Mouse (Mus musculus): ENCODE measurements around the gene Cacng3. TPM values are rescaled to one million over a fixed set of nuclear protein-coding genes. Genes with fewer than 3 reads are reported as not detected.

Gene Cacng3
- total RNA-seq, 2 experiments from 2014 or later: 0.14 to 0.34 TPM

DNA sequence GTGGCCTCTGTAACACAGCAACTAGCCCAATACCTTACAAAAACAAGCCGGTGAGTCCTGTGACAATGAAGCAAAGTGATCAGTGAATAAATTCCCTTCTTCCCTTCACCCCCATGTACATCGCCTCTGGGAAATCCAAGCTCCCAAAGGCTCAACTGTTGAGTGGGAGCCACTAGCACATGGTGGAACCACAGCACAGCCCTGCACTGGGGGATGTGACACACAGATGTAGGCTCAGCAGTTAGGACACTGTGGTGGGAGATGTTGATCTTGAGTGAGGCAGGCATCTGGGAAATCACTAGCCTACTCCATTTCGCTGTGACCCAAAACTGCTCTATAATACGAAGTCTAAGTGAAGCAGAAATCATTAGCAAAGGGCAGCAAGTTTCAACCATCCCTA is 48.2 kb downstream of the Cacng3 start:
- no peak for DNase-seq

DNA sequence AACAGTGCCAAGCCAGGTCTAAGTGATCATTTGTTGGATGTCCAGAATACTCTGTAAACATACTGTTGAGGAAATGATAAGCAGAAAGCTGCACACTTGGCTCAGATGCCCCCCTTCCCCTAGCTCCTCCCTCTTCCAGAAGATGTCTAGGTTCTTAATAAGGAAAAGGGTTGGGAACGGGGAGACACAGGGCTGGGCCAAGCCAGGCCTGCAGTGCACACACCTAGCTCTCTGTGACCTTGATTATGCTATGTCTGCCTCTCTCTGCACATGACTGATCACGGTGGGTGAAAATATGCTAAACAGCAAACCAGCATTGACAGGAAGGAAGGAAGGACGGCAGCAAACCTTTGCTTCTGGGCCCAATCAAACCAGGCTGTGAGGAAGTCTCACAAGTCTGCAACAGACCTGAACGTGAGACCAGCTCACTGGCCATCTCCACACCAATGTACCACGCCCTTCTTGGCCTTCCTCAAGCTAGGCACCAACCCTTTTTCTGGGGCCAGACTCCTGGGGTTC is 53.1 kb downstream of the Cacng3 start:
- DNase-seq: no peak

DNA sequence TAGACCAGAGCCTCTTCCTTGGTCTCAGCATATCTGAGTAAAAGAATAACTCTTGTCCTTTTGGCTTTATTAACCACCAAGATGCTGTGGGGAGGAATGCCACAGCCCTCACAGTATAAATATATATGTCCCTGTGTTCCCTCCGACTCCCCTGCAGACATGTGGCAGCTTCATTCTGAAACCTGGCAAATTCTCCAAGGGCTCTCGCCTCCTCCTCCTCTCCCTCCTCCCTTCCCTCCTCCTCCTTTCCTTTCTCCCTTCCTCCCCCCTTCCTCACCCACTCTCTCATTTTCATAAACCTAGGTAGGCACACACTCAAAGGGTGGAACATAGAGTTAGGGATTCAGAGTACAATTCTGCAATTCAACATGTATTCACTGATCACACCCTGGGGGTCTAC is 56.1 kb downstream of the Cacng3 start:
- no peak for DNase-seq

DNA sequence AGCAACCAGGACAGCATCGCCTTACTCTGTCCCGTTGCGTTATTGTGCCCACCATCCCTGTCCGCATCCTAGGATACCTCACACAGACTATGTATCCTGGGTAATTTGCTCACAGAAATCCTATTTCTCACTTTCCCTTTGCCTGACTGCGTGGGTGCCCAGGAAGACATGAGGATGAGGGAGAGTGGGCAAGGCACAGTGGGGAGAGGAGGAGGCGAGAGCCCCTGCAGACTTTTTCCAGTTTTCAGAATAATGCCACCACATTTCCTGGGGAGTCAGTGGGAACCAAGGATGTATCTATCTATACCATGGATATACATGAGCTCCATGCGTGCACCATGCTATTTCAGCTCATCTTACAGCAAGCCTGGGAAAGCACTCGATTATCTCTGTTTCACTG is 57.9 kb downstream of the Cacng3 start:
- DNase-seq: no peak

DNA sequence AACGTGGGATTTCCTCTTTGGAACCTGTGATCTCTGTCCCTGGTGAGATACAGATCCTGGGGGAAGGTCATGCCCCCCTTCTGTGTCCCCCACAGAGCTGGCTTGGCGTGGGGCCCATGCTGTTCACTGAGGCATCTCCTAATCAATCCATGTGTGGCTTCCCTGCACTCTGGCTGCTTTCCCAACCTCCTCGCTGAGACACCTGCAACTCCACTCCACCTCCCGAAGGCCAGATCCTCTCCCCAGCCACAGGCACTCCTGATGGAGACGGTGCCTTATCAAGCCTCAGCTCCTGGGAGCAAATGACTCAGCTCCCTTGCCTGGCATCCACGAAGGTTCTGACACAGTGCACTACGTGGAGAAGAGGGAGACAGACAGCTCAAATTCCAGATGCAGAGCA is 58.6 kb downstream of the Cacng3 start:
- peak; percentile 6 for DNase-seq

DNA sequence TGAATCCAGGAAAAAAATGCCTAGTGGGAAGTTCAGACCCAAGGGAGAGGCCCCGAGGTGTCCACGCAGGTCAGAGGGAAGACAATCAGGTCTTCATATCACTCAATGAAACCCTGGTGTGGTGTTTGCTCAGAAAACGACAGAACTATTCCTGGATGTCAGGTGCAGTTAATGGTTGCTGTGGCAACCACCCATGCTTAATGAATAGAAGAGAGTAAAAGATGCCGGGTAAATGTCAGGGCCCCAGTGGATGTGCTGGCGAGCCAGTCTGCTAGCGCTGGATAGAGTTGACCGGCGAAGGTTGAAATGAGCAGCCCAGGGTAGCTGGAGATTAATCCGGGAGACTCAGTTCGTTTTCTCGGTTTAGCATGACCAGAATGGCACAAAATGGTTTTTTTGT is 65.0 kb downstream of the Cacng3 start:
- no peak for DNase-seq

DNA sequence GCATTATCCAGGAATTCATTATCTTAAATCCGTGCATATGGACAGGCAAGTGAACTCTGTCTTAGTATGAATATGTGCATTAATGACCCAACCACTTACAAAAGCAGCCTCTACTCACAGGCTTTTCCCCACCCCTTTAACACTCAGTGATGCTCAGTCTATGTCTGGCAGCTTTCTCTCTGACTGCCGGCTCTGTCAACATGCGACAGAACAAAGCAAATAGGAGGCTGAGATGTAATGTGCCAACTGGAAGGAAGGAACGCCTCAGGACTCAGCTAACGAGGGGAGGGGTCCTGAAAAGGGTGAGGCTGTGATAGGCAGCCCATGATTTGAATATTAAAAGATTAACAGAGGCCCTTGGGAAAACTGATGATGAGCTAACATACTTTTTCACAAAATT is 68.2 kb downstream of the Cacng3 start:
- DNase-seq: no peak

DNA sequence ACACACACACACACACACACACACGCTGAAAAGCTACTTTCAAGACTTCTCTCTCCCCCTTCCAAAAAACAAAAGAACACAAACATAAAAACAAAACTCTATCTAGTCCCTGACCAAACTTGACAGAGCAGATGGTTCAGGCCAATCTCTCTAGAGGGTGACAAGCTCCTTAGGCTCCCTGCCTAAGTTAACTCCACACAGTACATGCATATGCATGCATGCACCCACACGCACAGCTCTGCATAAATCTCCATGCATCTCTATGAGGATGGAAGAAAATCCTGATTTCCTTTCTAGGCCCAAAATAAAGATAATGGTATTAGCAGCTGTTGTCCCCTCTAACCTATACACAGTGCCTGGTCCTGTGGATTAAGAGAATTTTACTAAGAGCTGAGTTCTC is 70.4 kb downstream of the Cacng3 start:
- DNase-seq: no peak

DNA sequence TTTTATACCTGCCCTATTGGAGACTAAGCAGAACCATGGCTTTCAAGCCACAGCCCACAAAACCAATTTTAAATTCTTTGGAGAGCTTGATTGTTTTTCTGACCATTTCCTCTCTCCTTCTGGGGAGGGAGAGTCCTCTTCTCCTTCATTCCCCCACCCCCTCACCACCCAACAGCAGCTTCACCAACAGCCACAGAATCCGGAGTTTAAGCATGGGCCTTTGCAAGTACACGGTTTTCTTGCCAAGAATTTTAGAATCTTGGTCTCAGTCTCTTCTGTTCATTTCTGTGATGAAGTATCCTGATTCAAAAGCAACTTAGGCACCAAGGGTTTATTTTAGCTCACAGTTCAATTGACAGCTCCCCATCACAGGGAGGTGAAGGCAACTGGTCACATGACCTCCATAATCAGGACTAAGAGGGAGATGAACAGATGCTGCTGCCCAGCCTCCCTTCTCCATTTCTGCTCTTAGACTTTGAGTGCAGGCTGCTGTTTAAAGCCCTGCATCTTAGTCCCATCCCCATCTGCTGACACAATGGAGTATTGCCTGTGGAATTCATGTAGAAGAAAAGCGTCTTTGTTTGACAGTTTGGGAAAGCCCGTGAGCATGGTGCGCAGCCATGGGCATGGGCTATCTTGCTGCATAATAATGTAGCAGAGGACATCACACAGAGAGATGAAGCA is 85.8 kb downstream of the Cacng3 start:
- DNase-seq: no peak

DNA sequence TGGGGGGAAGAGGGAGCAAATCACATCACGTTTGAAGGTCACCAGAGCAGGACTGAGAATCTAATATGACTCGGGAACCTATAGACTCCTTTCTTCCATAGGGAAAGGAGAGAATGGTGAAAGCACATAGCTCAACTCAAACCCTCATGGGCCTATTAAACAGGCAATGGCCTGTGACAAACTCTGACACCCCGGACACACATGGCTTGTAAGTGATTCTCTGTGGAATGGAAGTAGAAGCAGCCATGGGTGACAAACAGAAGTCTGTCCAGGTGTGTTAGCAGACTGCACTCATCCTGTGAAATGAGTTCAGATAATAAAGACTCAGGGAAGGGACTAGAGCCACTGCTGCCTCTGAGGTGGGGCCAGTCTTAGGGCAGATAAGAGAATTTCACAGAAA is 88.4 kb downstream of the Cacng3 start:
- no peak for DNase-seq

DNA sequence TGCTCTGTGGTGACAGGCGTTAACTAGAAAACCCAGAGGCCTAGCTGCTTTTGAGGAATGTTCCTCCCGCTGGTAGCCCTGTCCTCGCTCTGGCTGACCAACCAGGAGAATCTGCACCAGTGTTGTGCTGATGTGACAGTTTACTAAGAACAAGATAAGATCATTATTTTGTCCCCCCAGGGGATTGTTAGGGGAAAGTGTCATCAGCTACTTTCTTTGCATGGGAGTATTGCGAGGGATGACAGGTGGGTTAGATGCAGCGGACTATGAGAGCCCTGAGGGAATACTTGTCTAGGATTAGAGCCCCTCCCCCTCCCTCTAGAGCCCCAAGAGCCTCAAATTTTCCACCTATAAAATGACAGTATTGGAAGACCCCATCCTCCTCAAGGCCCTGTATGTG is 94.2 kb downstream of the Cacng3 start:
- DNase-seq: no peak

DNA sequence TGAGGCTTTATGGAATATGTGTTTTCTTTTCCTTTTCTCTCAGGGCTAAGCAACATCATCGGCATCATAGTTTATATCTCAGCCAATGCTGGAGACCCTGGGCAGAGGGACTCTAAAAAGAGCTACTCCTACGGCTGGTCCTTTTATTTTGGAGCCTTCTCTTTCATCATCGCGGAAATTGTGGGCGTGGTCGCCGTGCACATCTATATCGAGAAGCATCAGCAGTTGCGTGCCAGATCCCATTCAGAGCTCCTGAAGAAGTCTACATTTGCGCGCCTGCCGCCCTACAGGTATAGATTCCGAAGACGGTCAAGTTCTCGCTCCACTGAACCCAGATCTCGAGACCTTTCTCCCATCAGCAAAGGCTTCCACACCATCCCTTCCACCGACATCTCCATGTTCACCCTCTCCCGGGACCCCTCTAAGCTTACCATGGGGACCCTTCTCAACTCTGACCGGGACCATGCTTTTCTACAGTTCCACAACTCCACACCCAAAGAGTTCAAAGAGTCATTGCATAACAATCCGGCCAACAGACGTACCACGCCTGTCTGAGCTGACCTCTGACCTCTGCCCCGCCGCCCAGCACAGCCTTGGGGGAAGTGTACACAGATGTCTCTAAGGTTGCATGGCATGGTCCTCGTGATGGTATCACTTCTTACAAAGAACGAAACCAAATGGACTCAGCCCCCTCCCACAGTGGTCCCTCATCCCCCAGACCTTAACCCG is 98.2 kb downstream of the Cacng3 start:
- no peak for DNase-seq

DNA sequence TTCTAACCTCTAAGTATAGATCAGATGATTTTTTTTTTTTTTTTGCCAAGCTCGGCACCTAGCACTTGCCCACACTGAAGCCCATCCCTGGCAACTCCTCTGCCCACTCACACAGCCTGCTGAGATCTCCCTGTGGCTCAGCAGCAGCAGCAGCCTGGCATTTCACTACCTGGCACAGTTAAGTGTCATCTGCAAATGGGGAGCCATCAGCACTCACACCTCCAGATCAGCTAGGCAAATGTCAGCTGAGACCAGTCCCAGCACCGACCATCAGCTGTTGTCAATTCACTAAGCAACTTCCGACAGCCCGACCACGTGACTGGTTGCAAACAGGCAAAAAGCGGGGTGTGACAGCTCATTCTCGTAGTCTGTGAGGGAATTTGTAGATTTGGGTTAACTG is 109.3 kb downstream of the Cacng3 start:
- DNase-seq: no peak

DNA sequence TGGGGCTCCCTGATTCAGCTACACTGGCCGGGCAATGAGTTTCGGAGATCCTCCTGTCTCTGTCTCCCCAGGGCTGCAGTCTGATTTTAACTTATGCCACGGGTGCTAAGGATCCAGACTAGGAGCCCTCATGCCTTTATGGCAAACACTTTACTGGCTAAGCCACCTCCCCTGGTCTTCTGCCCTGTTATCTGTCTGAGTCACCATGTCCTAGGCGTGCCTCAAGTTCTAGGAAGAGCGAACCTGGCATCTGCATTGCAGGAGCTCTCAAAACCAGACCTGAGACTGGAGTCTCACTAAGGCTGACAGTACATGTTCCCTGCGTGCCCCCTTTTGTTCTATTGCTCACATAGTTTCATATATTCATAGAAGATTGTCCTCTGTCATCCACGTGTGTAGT is 119.6 kb downstream of the Cacng3 start:
- no peak for DNase-seq

DNA sequence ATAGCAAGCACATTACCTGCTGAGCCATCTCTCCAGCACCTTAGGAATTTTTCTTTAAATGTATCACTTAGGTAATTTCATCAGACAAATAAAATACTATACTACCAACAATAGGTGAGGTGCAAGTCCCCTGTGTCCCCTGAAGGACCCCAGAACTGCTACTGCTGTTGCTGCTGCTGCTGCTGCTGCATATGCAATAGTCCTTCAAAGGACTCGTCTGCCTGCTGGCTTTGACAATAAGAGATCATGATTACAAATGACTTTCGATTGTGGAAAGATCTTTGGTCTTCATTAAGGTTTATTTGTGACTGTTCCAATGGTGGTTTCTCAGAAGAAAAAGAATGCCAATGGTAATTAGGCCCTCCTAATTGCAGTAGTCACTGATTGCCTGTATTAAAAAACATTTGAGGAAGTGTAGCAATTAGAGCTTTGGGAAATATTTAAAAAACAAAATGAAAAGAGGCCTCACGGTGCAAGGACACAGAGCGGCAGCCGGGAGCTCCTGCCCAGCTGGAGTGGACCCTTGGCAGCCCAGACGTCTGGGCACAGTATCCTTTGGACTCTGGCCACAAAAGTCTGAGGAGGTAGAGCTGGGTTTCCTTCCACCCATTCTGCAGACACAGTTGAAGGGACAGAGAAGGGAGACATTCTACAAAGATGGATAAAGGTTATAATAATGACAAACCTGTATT is 123.5 kb downstream of the Cacng3 start:
- peak; percentile 13 for DNase-seq

DNA sequence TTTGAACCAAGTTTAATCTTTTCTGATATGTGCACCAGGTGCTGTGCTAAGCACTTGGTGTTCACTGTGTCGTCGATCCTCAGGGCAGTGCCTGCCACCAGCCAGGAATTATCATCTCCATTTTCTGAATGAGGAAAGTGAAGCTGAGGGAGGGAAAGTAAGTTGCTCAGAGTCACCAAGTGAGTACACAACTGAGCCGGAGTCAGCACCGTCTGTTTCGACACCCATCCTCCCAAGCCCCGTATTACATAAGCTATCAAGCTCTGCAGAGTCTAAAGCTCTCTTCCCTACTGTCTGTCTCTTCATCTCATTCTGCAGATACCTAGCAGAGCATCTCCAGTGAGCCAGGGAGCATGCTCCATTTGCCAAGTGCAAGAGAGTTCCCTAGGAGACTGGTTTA is 124.8 kb downstream of the Cacng3 start:
- no peak for DNase-seq

DNA sequence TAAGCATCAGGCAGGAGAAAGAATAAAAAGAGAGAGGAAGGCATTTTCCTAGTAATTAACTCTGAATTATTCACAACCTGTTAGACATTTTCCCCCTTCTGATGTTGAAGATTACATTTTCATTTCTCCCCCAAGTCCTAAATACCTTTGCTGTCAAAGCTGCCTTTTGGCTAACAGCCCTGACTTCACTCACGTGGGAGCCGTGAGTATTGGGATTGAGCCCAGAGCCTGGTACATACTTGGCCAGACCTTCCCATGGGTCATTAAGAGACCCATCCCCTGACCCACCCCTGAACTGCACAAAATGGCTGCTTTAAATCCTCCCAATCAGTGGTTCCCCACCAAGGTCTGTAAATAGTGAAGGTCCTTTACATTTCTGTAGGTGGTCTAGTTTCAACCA is 130.5 kb downstream of the Cacng3 start:
- DNase-seq: no peak

DNA sequence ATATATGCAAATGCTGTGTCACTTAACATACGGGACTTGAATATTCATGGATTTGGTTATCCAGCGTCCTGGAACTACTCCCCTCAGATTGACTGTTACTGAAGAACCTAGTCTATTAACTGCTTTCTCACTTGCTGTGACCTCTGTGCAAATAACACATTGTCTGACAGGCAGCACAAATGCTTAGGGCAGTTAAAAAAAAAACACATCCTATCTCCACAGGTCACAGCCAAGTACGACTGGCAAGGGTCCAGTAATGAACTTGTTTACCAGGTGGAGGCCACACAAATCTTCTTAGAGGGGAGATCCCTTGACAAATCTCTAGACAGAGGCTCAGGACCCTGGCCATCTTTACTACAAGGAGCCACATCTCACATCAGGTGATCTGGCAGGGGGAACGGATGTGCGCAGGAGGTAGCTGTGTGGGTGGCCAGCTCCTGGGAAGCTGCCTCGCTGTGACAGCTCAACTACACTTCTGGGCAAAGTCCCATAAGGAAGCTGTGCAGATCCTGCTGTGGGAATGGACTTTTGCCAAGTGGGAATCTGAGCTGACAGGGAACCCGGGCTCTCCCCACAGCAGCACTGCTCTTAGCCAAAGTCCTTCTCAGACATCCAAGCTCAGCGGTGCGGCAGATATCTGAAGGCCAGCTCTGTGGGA is 133.7 kb downstream of the Cacng3 start:
- peak; percentile 17 for DNase-seq

DNA sequence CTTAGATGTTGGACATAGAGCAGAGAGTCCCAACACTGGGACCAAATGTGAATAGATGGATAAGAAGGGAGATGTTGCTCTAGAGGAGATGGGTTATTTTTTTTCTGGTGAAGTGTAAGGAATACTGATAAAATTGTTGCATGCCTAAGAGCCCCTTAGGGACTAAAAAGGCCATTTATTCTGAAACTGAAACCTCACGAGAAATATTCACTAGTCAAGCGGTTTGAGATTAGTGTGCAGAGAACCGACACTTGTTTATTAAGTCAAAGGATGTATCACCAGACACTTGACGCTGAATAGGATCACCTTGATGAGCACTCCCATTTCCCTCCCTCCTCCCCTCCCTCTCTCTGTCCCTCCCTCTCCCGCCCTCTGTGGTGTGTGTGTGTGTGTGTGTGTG is 136.2 kb downstream of the Cacng3 start:
- DNase-seq: no peak

DNA sequence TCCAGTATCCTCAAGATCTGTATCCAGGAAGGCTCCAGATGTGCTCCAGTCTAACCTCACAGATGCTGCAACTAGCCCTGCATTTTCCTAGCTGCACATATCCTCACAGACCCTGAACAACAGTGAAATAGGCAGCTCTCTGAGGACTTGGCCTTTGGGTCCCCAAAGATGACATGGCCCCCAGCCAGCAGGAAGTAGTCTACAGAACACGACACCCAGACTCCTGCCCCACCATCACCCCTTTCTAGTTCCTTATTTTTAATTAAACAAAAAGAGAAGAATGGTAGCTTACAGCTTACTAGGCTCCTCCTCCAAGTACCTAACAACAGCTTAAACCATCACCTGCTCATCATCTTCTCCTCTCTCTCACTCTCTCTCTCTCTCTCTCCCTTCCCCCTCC is 143.4 kb downstream of the Cacng3 start:
- DNase-seq: no peak

DNA sequence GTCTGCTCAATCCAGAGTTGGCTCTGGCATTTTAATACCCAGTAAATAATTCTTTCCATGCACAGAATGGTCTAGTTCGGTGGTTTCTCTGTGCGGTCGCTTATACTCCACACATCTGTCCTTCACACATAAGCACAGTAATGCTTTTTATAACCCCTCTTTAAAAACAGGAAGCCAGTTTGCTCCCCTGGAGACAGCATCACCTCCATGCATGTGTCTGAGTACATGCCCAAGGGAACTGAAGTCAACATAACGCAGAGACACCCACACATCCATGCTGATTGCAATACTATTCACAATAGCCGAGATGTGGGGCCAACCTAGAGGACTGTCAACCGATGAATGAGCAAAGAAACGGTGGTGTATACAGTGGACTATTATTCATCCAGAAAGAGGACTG is 147.3 kb downstream of the Cacng3 start:
- no peak for DNase-seq

All from gastrocnemius, postnatal 10 days (tissue).